Mouse (Mus musculus) cortical plate, adult 2 months (tissue): ENCODE results near the gene Otud5.
"Not testable (repeated sequence)": the region's sequence is repeated elsewhere in the genome, so short reads cannot be mapped to it uniquely, and the experiment has no call there.

Experiments used
- CTCF ChIP-seq: fragments of 200-500 bp; IDR thresholded peaks from 2 replicates; pipeline ENCODE4 v1.5.1; 2011; ENCODE audit warnings: mild to moderate bottlenecking, control low read depth, low read length; ENCODE audit not compliant: insufficient read depth; ENCODE audit errors: extremely low read depth
- POLR2A ChIP-seq: fragments of 200-500 bp; IDR thresholded peaks from 2 replicates; pipeline ENCODE4 v1.6.1; 2011; ENCODE audit warnings: mild to moderate bottlenecking, low read length, control low read depth; ENCODE audit not compliant: insufficient read depth; ENCODE audit errors: extremely low read depth

DNA sequence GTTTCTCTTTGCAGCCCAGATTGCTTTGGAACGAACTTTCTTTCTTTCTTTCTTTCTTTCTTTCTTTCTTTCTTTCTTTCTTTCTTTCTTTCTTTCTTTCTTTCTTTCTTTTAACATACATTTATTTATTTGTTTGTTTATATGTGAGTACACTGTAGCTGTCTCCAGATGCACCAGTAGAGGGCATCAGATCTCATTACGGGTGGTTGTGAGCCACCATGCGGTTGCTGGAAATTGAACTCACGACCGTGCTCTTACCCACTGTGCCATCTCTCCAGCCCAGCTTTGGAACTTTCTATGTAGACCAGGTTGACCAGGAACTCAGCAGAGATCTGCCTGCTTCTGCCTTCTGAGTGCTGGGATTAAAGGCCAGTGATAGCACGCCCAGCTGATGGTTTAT, 76.8 kb downstream of the Otud5 start:
- not testable (repeated sequence) for TF ChIP-seq POLR2A, CTCF
